Mouse (Mus musculus) MEL (cell line): ENCODE data around the gene Cdk5.

Experiments used
- HCFC1 ChIP-seq: IDR thresholded peaks from 2 replicates; pipeline ENCODE4 v1.6.1; 2012; ENCODE audit warnings: low read depth, mild to moderate bottlenecking, inconsistent platforms, low read length, improper control_type of control experiment, moderate library complexity
- POLR2A ChIP-seq, 2 experiments: IDR thresholded peaks; 2 replicates each; pipeline ENCODE4 v1.6.1; 2011 to 2012; ENCODE audit warnings: low read length in 2 of 2, mild to moderate bottlenecking in 2 of 2, control low read depth in 1 of 2, improper control_type of control experiment in 1 of 2, low read depth in 1 of 2, moderate library complexity in 1 of 2; ENCODE audit not compliant: control insufficient read depth in 1 of 2, insufficient read depth in 1 of 2, poor library complexity in 1 of 2
- SIN3A ChIP-seq: IDR thresholded peaks from 2 replicates; pipeline ENCODE4 v1.6.1; 2012; ENCODE audit warnings: low read length, improper control_type of control experiment, inconsistent platforms

- TF ChIP-seq POLR2A (IDR thresholded peaks at IDR 0.05; ENCODE audit: control insufficient read depth in 1 of 2, insufficient read depth in 1 of 2, low read depth in 1 of 2, low read length in 2 of 2, poor library complexity in 1 of 2) (no peak), HCFC1 (no peak), SIN3A (no peak)
Measured at GRCm38 (mm10) chr5:24442029-24442428, 18.7 kb upstream of the Cdk5 start.
